Mouse (Mus musculus) lung, adult 2 months (tissue): Measurements from ENCODE around the gene Zfp358.

Source experiments
- CTCF ChIP-seq: fragments of 200-500 bp; IDR thresholded peaks from 2 replicates; pipeline ENCODE4 v1.5.1; 2011; ENCODE audit warnings: mild to moderate bottlenecking, low read length, control low read depth; ENCODE audit not compliant: insufficient read depth
- POLR2A ChIP-seq: fragments of 200-500 bp; IDR thresholded peaks from 2 replicates; pipeline ENCODE4 v1.6.1; 2011; ENCODE audit warnings: low read depth, mild to moderate bottlenecking, control low read depth, low read length, borderline replicate concordance; ENCODE audit errors: extremely low read depth

- TF ChIP-seq CTCF, result no peak
- TF ChIP-seq POLR2A, result no peak
Observed at GRCm38 (mm10) chr8:3493845-3494208, 889 bp downstream of the Zfp358 start.
